Mouse (Mus musculus) liver, embryonic 15.5 days (tissue): ENCODE measurements at regions not wholly inside any gene's neighbourhood (a gene's known extent, or its start where the extent isn't known, plus 50 kb on each side); places are given as distances from the start of the nearest gene placed in this dataset.

ENCODE experiments used
- ATAC-seq: fragments of 200-750 bp; cut with Nextera tagmentation; 2 replicates; pipeline ENCODE4 v1.8.0; 2017; ENCODE audit warnings: moderate number of reproducible peaks, mild to moderate bottlenecking, moderate library complexity; ENCODE audit not compliant: insufficient read depth
- H3K27ac ChIP-seq: fragments of 300-500 bp; sonication (generic); replicated peaks from 2 replicates; pipeline ENCODE4 v1.5.1; 2015; ENCODE audit warnings: mild to moderate bottlenecking, inconsistent platforms
- H3K27me3 ChIP-seq: fragments of 300-500 bp; sonication (generic); 2 replicates; pipeline ENCODE4 v1.6.1; 2015; ENCODE audit warnings: mild to moderate bottlenecking, inconsistent platforms
- H3K36me3 ChIP-seq: fragments of 300-500 bp; sonication (generic); replicated peaks from 2 replicates; pipeline ENCODE4 v1.6.1; 2015; ENCODE audit warnings: moderate library complexity, mild to moderate bottlenecking, inconsistent platforms
- H3K4me1 ChIP-seq: fragments of 300-500 bp; sonication (generic); replicated peaks from 2 replicates; pipeline ENCODE4 v1.6.1; 2015; ENCODE audit warnings: inconsistent platforms
- H3K4me2 ChIP-seq: fragments of 300-500 bp; sonication (generic); 2 replicates; pipeline ENCODE4 v1.6.1; 2015; ENCODE audit warnings: moderate library complexity, mild to moderate bottlenecking, inconsistent platforms
- H3K4me3 ChIP-seq: fragments of 300-500 bp; sonication (generic); replicated peaks from 2 replicates; pipeline ENCODE4 v1.5.1; 2015; ENCODE audit warnings: mild to moderate bottlenecking, inconsistent platforms
- H3K9ac ChIP-seq: fragments of 300-500 bp; sonication (generic); 2 replicates; pipeline ENCODE4 v1.6.1; 2015; ENCODE audit warnings: moderate library complexity, mild to moderate bottlenecking, inconsistent platforms
- H3K9me3 ChIP-seq: fragments of 300-500 bp; sonication (generic); replicated peaks from 2 replicates; pipeline ENCODE4 v1.6.1; 2016; ENCODE audit warnings: inconsistent platforms
- WGBS: fragments of 180-500 bp; shearing (Covaris S2); methylation state at CpG from one replicate; pipeline ENCODE4 v1.1.7; 2015; ENCODE audit warnings: mixed read lengths; ENCODE audit not compliant: insufficient replicate concordance; 5-methylcytosine and 5-hydroxymethylcytosine counted together

- Histone ChIP-seq H3K4me3 (no peak overlapping the region), H3K9ac (no peak overlapping the region), H3K27me3 (no peaks in the 10 kb centered on the region), H3K36me3 (no peaks in the 10 kb centered on the region), H3K4me2 (no peak overlapping the region), H3K27ac (no peak overlapping the region), H3K4me1 (peaks cover 36% of the 10 kb centered on the region), H3K9me3 (no peaks in the 10 kb centered on the region)
- no peak for ATAC-seq
- WGBS = 52% methylated on average over 7 of the region's 8 CpGs
Observed at GRCm38 (mm10) chr10:66913627-66914026, 182.3 kb upstream of the Jmjd1c start.

DNA sequence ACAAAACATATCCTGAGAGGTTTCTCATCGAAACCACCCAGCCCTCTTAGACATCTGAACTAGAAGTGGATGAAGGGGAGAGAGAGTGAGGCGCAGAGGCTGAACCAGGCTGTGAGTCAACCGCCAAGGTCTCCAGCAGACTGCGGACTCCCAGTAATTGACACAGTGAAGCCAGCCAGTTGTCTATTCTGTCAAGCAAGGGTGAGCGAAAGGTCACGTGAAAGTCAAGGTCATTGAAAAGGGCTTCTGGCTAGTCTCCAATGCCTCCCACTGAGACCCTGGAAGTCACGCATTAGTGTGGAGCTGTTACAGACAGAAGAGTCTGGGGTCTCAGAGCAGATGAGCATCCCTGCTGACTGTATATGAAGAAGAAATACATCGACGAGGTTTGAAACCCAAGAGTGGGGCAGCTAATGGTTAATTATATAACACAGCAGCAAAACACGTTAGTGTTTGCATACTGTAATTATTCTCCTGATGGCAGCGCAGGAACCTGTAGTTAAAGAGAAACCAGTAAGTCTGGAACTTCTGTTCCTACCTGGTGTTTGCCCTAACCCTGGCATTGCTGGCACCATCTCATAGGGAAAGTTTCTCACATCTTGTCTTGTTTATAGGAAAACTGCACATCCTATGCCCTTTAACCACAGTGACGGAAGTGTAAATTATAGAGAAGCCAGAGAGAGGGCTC is 181.5 kb upstream of the Jmjd1c start:
- Histone ChIP-seq H3K4me1 (peaks cover 36% of the 10 kb centered on the region), H3K27ac (no peak overlapping the region), H3K4me2 (no peak overlapping the region), H3K9ac (no peak overlapping the region), H3K4me3 (no peak overlapping the region), H3K27me3 (no peaks in the 10 kb centered on the region), H3K36me3 (no peaks in the 10 kb centered on the region), H3K9me3 (no peaks in the 10 kb centered on the region)
- 63% methylated on average over 12 of the region's 12 CpGs for WGBS
- no peak for ATAC-seq

DNA sequence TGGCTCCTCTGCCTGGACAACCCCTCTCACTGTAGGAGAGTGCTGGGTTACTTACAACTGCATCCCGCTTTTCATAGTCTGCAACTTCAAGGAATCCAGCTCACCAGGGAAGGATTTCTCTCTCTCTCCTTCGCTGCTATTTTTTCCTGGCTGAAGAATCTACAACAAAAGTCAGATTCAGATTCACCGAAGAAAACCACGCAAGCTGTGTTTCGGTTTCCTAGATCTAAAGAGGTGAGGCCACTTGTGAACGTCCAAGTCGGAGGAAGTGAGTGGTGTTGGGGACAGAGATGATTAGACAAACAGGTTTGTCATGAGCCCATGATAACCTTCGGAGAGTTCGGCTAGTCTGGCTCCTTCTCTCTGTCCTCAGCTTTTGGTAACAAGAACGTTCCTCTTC is 180.1 kb upstream of the Jmjd1c start:
- Histone ChIP-seq H3K27ac (no peak overlapping the region), H3K4me2 (no peak overlapping the region), H3K4me1 (peaks cover 39% of the 10 kb centered on the region), H3K36me3 (no peaks in the 10 kb centered on the region), H3K9ac (no peak overlapping the region), H3K4me3 (no peak overlapping the region), H3K27me3 (no peaks in the 10 kb centered on the region; the same call in 1 of the 2 replicates), H3K9me3 (no peaks in the 10 kb centered on the region)
- no peak for ATAC-seq
- 43% methylated on average over 10 of the region's 10 CpGs for WGBS

DNA sequence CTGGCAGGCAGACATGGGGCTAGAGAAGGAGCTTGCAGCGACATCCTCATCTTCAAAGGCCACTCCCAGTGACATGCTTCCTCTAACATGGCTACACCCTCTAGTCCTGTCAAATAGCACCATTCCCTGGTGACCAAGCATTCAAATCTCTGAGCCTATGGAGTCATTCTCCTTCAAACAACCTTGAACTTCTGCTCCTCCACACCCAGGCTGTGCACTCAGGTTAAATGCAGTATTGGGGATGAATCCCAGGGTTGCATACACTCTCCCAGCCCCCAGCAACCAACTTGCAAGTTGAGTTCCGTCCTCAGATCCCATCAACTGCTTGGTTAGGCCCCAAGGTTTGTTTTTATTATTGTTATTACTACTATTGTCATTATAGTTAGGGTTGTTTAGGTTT is 178.2 kb upstream of the Jmjd1c start:
- Histone ChIP-seq H3K36me3 (no peaks in the 10 kb centered on the region), H3K4me3 (no peak overlapping the region), H3K27me3 (no peaks in the 10 kb centered on the region; the same call in 1 of the 2 replicates), H3K4me2 (no peak overlapping the region), H3K9me3 (no peaks in the 10 kb centered on the region), H3K4me1 (peaks cover 37% of the 10 kb centered on the region; the same call in 1 of the 2 replicates), H3K27ac (no peak overlapping the region), H3K9ac (no peak overlapping the region)
- ATAC-seq = no peak
- 55% methylated on average over 2 of the region's 2 CpGs for WGBS

DNA sequence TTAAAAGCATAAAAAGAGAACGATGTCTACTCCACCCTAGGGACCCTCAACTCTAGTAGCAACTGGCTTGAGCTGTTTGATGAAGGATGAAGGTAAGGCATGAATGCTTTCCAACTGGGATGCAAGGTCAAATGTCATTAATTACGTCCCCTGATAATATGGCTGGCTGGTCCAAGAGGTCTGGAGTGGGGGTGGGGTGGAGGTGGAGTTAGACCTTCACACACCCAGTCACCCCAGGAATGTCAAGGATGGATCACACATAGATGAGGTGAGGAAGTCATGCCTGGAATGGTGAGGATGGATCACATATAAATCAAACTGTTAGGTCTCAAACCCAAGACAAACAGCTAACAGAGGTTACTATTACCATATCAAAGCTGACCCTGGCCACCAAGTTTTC is 177.2 kb upstream of the Jmjd1c start:
- H3K4me1 ChIP-seq = peaks cover 29% of the 10 kb centered on the region; the same call in 1 of the 2 replicates
- H3K27me3 ChIP-seq = no peaks in the 10 kb centered on the region; the same call in 1 of the 2 replicates
- no peak overlapping the region for H3K4me2 ChIP-seq
- no peak overlapping the region for H3K4me3 ChIP-seq
- no peaks in the 10 kb centered on the region for H3K9me3 ChIP-seq
- no peak for ATAC-seq
- H3K36me3 ChIP-seq = no peaks in the 10 kb centered on the region
- no peak overlapping the region for H3K27ac ChIP-seq
- H3K9ac ChIP-seq = no peak overlapping the region
- 54% methylated on average over 2 of the region's 2 CpGs for WGBS

- H3K36me3 ChIP-seq = no peaks in the 10 kb centered on the region
- H3K4me3 ChIP-seq = peak overlapping the region; percentile 32
- no peak overlapping the region for H3K9ac ChIP-seq
- no peaks in the 10 kb centered on the region for H3K9me3 ChIP-seq
- H3K4me1 ChIP-seq = peaks cover 20% of the 10 kb centered on the region; the same call in 1 of the 2 replicates
- H3K4me2 ChIP-seq = peak overlapping the region; percentile 58
- 0 out of 2 replicates have a peak, but pooled peaks have one; percentile 11 for ATAC-seq
- 1% methylated on average over 14 of the region's 14 CpGs for WGBS
- no peak overlapping the region; the same call in 1 of the 2 replicates for H3K27ac ChIP-seq
- H3K27me3 ChIP-seq = no peaks in the 10 kb centered on the region; the same call in 1 of the 2 replicates
Observed at GRCm38 (mm10) chr10:66919953-66920760, 175.8 kb upstream of the Jmjd1c start.

DNA sequence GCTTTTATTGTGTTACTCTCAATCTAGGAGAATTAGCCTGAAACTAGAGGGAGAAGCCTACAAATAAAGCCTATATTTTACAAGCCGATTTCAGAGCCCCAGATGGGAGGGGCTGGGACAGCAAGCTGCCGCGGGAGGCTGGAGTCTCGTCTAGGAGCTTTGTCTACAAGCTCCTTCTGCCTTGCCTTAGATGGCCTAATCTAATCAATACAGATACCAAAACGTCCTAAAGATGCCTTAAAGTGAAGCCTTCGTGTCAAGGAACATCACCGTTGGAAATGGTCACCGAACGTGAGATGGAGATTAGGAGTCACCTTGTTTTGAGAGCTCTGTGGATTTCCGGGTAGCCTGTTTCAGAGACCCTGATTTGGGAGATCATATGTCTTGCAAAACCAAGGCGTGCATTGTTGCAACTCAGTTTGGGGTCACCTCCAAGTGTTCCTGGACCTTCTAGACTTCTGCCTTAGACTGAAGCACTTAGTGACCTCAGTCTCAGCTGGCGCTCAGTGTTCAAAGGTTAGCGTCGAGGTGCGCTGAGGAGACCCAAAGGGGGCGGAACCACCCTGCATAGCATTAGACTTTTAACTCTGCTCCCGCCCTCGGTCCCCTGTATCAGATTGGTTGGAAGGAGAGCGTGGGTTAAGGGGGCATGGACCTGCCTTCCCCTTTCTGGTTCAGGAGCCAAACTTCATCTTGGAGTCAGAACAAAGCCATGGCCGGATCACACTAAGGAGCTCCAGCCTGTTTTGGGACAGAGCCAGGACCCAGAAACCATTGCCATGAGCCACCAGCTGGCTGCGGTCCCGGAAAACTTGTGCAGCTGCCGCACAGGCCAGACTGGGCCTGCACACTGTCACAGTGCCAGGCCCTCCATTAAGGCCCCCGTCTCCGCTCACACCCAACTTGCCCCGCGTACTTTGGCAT is 174.9 kb upstream of the Jmjd1c start:
- Histone ChIP-seq H3K27ac (peak overlapping the region; percentile 77), H3K9ac (no peak overlapping the region), H3K4me3 (peak overlapping the region; percentile 32), H3K4me2 (peak overlapping the region; percentile 58), H3K27me3 (no peaks in the 10 kb centered on the region; the same call in 1 of the 2 replicates), H3K9me3 (no peaks in the 10 kb centered on the region), H3K36me3 (no peaks in the 10 kb centered on the region), H3K4me1 (peaks cover 20% of the 10 kb centered on the region; the same call in 1 of the 2 replicates)
- ATAC-seq = peak; percentile 77
- WGBS = 30% methylated on average over 27 of the region's 27 CpGs

- WGBS = 52% methylated on average over 6 of the region's 6 CpGs
- ATAC-seq = no peak
- Histone ChIP-seq H3K4me3 (no peak overlapping the region), H3K27ac (peak overlapping the region; percentile 77), H3K4me2 (peak overlapping the region; percentile 58; the same call in 1 of the 2 replicates), H3K27me3 (no peaks in the 10 kb centered on the region; the same call in 1 of the 2 replicates), H3K4me1 (peaks cover 20% of the 10 kb centered on the region; the same call in 1 of the 2 replicates), H3K9me3 (no peaks in the 10 kb centered on the region), H3K9ac (no peak overlapping the region), H3K36me3 (no peaks in the 10 kb centered on the region)
Observed at GRCm38 (mm10) chr10:66921776-66922175, 174.1 kb upstream of the Jmjd1c start.

- Histone ChIP-seq H3K4me1 (peaks cover 20% of the 10 kb centered on the region; the same call in 1 of the 2 replicates), H3K4me3 (no peak overlapping the region), H3K27me3 (no peaks in the 10 kb centered on the region; the same call in 1 of the 2 replicates), H3K9ac (no peak overlapping the region), H3K4me2 (no peak overlapping the region), H3K27ac (0 out of 2 replicates have a peak overlapping the region, but pooled peaks have one; percentile 14), H3K9me3 (no peaks in the 10 kb centered on the region), H3K36me3 (no peaks in the 10 kb centered on the region)
- WGBS = 30% methylated on average over 6 of the region's 6 CpGs
- ATAC-seq = no peak
Observed at GRCm38 (mm10) chr10:66922314-66922713, 173.6 kb upstream of the Jmjd1c start.

GRCm38 (mm10) chr10:66923947-66924346 is 172.0 kb upstream of the Jmjd1c start:
- 64% methylated on average over 7 of the region's 7 CpGs for WGBS
- H3K4me1 ChIP-seq = peaks cover 24% of the 10 kb centered on the region
- no peaks in the 10 kb centered on the region for H3K36me3 ChIP-seq
- ATAC-seq = no peak
- H3K27ac ChIP-seq = no peak overlapping the region
- H3K9me3 ChIP-seq = no peaks in the 10 kb centered on the region
- H3K4me2 ChIP-seq = no peak overlapping the region
- no peaks in the 10 kb centered on the region; the same call in 1 of the 2 replicates for H3K27me3 ChIP-seq
- no peak overlapping the region for H3K9ac ChIP-seq
- no peak overlapping the region for H3K4me3 ChIP-seq
